Mouse (Mus musculus) bone marrow macrophage, adult 2 months (primary cell): ENCODE results near the gene Thumpd1.

Experiments used
- CTCF ChIP-seq: IDR thresholded peaks from 2 replicates; pipeline ENCODE4 v1.5.1; 2012; ENCODE audit warnings: low read depth, mild to moderate bottlenecking, low read length, moderate library complexity
- POLR2A ChIP-seq: IDR thresholded peaks from 2 replicates; pipeline ENCODE4 v1.6.1; 2012; ENCODE audit warnings: mild to moderate bottlenecking, low read depth, low read length, borderline replicate concordance

DNA sequence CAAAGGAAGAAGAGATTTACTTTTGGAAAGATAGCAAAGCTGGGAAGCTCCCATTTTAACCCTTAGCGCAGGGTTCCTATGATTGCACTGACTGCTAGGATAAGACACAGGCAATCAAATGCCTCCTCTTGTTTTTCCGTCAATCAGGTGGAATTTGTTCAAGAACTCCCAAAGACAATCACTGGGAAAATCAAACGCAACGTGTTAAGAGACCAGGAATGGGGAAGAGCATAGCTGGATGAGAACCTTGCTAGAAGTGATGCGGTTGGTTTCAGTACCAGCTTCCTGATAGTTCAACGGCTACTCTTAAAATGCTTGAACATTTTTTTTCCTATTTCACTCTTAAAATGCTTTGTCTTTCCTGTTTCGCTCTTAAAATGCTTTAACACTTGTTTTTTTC lies 6.5 kb downstream of the Thumpd1 start:
- TF ChIP-seq CTCF (no peak), POLR2A (no peak)
